Mouse (Mus musculus) left cerebral cortex, postnatal 25 days (tissue): Measurements from ENCODE around the gene Gna14. TPM values are rescaled to one million over a fixed set of nuclear protein-coding genes. Genes with fewer than 3 reads are reported as not detected.

Experiments used
- DNase-seq, 2 experiments: peaks; one replicate each; pipeline ENCODE4 v3.0.0; 2022; ENCODE audit warnings: low spot score in 2 of 2, mixed read lengths in 1 of 2
- intact Hi-C: fragments of 180-260 bp; cut with DNase I; formaldehyde crosslinking; loops from one replicate; pipeline ENCODE4 v1.15.1; 2025
- total RNA-seq, 2 experiments: library from RNA; stranded (reverse); gene quantifications; 2 replicates each; pipeline ENCODE4 v1.2.3; 2021

Gene Gna14
- total RNA-seq, 2 experiments from 2014 or later, result 0.09 to 0.21 TPM

GRCm38 (mm10) chr19:16494816-16495516 is 59.4 kb downstream of the Gna14 start:
- no peak for DNase-seq
- intact Hi-C loops, result no loop called here

- DNase-seq, result peak in 1 of 2 experiments; percentile 5
- intact Hi-C loops, result no loop called here
Measured at GRCm38 (mm10) chr19:16496016-16496415, 60.5 kb downstream of the Gna14 start.

- intact Hi-C loops, result no loop called here
Measured at GRCm38 (mm10) chr19:16502054-16502453, 66.5 kb downstream of the Gna14 start.

GRCm38 (mm10) chr19:16506711-16507364 is 71.3 kb downstream of the Gna14 start:
- intact Hi-C loops, result no loop called here
- DNase-seq, result peak; percentile 3

More at GRCm38 (mm10) chr19:16502054-16502453, 66.5 kb downstream of the Gna14 start:
- no peak for DNase-seq

- intact Hi-C loops, result no loop called here
- DNase-seq, result no peak
Measured at GRCm38 (mm10) chr19:16510343-16511080, 75.0 kb downstream of the Gna14 start.

GRCm38 (mm10) chr19:16511081-16511420 is 75.5 kb downstream of the Gna14 start:
- no peak for DNase-seq
- intact Hi-C loops, result no loop called here

GRCm38 (mm10) chr19:16514201-16514600 is 78.6 kb downstream of the Gna14 start:
- intact Hi-C loops, result no loop called here
- no peak for DNase-seq

- DNase-seq, result no peak
- intact Hi-C loops, result no loop called here
Measured at GRCm38 (mm10) chr19:16518569-16518968, 83.0 kb downstream of the Gna14 start.

- DNase-seq, result no peak
- intact Hi-C loops, result no loop called here
Measured at GRCm38 (mm10) chr19:16520608-16521007, 85.0 kb downstream of the Gna14 start.

GRCm38 (mm10) chr19:16526302-16526880 is 90.8 kb downstream of the Gna14 start:
- intact Hi-C loops, result no loop called here
- DNase-seq, result no peak

- intact Hi-C loops, result no loop called here
- no peak for DNase-seq
Measured at GRCm38 (mm10) chr19:16527031-16527430, 91.5 kb downstream of the Gna14 start.

- DNase-seq, result no peak
- intact Hi-C loops, result no loop called here
Measured at GRCm38 (mm10) chr19:16528225-16528828, 92.8 kb downstream of the Gna14 start.

GRCm38 (mm10) chr19:16529293-16529920 is 93.8 kb downstream of the Gna14 start:
- intact Hi-C loops, result no loop called here
- peak in 1 of 2 experiments; percentile 3 for DNase-seq

GRCm38 (mm10) chr19:16529999-16530398 is 94.4 kb downstream of the Gna14 start:
- DNase-seq, result no peak
- intact Hi-C loops, result no loop called here

- DNase-seq, result no peak
- intact Hi-C loops, result no loop called here
Measured at GRCm38 (mm10) chr19:16534311-16534710, 98.7 kb downstream of the Gna14 start.

- intact Hi-C loops, result no loop called here
- DNase-seq, result no peak
Measured at GRCm38 (mm10) chr19:16538416-16538815, 102.9 kb downstream of the Gna14 start.

GRCm38 (mm10) chr19:16543688-16544087 is 108.1 kb downstream of the Gna14 start:
- DNase-seq, result no peak

GRCm38 (mm10) chr19:16556988-16557387 is 121.4 kb downstream of the Gna14 start:
- intact Hi-C loops, result loop anchor here (5.0 kb wide), 1 partner anchor 80 kb away; no protein-coding TSS in a partner anchor
- no peak for DNase-seq

More at GRCm38 (mm10) chr19:16543688-16544087, 108.1 kb downstream of the Gna14 start:
- intact Hi-C loops, result no loop called here

- intact Hi-C loops, result loop anchor here (5.0 kb wide), 1 partner anchor 81 kb away; no protein-coding TSS in a partner anchor
- no peak for DNase-seq
Measured at GRCm38 (mm10) chr19:16557971-16558370, 122.4 kb downstream of the Gna14 start.
